Mouse (Mus musculus) gastrocnemius, postnatal 10 days (tissue): Measurements from ENCODE around the gene Fkrp. TPM values are rescaled to one million over a fixed set of nuclear protein-coding genes. Genes with fewer than 3 reads are reported as not detected.

Experiments
- DNase-seq: peaks from one replicate; pipeline ENCODE4 v3.0.0; 2021; ENCODE audit warnings: mixed read lengths
- long read RNA-seq, 2 experiments: library from polyadenylated mRNA; stranded (forward); transcript quantifications; one replicate each; pipeline ENCODE4 v2.0.0; 2021
- total RNA-seq, 2 experiments: library from RNA; stranded (reverse); gene quantifications; 2 replicates each; pipeline ENCODE4 v1.2.3; 2021

The Fkrp gene
- 10 to 100 TPM; 23.2 to 23.3 TPM for total RNA-seq
- long read RNA-seq, experiment 1, transcript Fkrp-201 (3 exons, 2,827 nt) = major isoform, 11 of 25 reads
- long read RNA-seq, experiment 1, partial matches to known transcripts = 6 of 25 reads
- long read RNA-seq, experiment 1, other reads (novel, unspliced or antisense) = 7 of 25 reads
- long read RNA-seq, experiment 2, transcript Fkrp-201 (3 exons, 2,827 nt) = major isoform, 6 of 17 reads
- long read RNA-seq, experiment 2, partial matches to known transcripts = 3 of 17 reads
- long read RNA-seq, experiment 2, other reads (novel, unspliced or antisense) = 8 of 17 reads

GRCm38 (mm10) chr7:16816475-16817122, at the start of gene Fkrp:
Gene Fkrp, minus strand, starts transcription at chr7:16816732.
- DNase-seq = peak; percentile 67

DNA sequence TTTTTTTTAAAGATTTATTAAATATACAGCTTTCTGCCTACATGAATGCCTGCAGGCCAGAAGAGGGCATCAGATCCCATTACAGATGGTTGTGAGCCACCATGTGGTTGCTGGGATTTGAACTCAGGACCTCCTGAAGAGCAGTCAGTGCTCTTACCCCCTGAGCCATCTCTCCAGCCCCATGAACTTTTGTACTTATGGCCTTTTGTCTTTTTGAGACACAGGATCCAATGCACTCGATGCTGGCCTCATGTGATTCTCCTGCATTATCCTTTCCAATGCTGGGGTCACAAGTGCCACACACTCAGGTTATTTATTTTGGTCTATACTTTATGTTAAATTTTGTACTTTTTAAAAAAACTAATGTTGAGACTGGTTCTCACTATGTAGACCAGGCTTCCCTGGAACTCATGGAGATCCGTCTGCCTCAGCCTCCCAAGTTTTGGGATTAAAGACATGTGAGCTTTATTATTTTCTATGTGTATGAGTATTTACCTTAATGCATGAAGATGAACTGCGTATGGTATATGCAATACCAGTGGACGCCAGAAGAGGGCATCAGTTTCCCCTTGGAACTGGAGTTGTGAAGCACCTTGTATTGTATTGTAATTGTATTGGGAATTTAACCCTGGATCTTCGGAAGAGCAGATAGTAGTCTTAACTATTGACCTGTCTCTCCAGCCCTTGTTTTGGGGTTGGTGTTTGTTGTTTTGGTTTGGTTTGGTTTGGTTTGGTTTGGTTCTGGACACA, 43.5 kb upstream of the Fkrp start:
- no peak for DNase-seq

DNA sequence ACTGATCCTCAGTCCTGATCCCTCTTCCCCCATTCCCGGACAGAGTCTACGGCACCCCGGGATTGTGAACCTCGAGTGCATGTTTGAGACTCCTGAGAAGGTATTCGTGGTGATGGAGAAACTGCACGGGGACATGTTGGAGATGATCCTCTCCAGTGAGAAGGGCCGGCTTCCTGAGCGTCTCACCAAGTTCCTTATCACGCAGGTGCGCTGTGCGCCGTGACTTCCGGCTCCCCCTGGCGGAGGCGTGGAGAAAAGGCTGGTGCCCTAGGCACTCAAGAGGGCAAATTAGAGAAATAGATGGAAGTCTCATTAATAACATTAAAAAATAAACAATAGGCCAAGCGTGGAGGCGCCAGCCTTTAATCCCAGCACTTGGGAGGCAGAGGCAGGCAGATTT, 41.8 kb upstream of the Fkrp start:
- peak; percentile 41 for DNase-seq

GRCm38 (mm10) chr7:16853302-16853831, 36.8 kb upstream of the Fkrp start:
- DNase-seq = no peak

- DNase-seq = no peak
Observed at GRCm38 (mm10) chr7:16851636-16852035, 35.1 kb upstream of the Fkrp start.

DNA sequence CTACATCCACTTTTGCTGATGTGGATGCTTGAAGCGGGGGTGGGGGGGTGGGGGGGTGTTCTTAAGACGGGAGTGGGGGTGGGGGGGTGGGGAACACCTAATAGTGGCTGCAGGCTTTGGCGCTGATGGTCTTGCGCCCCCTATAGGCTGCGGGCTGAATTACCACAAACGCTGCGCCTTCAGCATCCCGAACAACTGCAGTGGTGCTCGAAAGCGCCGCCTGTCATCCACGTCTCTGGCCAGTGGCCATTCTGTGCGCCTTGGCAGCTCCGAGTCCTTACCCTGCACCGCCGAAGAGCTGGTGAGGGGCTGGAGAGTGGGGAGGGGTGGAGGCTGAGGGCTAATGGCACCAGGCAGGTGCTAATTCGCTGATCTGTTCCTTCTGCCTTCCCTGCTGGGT, 32.0 kb upstream of the Fkrp start:
- DNase-seq = peak; percentile 72

DNA sequence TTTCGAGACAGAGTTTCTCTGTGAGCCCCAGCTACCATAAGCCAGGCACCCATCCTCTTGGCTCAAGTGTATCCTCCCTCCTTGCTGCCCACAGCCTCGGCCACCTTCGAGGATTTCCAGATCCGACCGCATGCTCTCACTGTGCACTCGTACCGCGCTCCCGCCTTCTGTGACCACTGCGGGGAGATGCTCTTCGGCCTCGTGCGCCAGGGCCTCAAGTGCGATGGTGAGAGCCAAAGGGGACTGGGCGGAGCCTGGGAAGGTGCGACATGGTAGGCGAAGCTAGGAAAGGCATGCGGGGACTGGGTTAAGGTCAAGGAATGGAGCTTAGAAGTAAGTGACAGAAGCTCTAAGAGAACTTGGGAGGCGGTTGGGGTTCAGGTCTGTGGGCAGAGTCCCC, 31.0 kb upstream of the Fkrp start:
- DNase-seq = no peak

DNA sequence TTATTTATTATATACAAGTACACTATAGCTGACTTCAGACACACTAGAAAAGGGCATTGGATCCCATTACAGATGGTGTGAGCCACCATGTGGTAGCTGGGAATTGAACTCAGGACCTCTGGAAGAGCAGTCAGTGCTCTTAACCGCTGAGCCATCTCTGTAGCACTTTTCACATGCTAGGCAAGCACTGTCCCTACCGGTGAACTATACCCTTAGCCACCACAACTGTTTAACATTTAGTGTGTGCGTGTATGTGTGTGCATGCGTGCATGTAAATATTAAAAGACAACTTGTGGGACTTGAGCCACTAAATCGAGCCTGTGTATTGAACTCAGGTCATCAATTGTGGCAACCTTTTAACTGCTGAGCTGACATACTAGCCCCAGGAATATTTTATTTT, 30.2 kb upstream of the Fkrp start:
- DNase-seq = no peak

DNA sequence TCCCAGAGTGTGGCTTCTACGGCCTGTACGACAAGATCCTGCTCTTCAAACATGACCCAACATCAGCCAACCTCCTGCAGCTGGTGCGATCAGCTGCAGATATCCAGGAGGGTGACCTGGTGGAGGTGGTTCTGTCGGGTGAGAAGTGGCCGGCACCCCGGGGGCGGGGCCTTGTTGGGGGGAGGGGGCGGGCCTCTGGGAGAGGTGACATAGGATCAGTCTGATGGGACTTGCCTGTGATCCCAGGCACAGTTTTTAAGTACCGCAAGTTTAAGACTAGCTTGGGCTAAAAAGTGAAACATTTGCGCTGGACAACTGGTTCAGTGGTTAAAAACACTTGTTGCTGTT, 29.3 kb upstream of the Fkrp start:
- DNase-seq = no peak

GRCm38 (mm10) chr7:16845072-16845819, 28.7 kb upstream of the Fkrp start:
- DNase-seq = no peak

DNA sequence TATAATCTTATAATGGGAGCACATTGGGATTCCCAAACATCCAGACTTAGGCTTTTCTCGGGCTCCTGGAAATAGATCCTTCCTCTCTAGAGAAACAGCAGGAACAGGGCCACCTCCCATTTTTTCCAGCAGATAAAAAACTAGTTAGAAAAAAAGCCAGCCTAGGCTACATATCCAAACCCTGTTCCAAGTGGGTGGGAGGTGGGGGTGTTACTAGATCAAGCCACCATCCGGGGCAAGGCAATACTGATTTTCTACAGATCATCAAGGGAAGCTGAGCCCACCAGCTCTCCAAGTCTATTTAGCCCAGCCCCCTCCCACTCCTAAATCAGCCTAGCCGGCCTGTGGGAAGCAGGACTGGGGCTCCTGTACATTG, 28.2 kb upstream of the Fkrp start:
- DNase-seq = no peak

- DNase-seq = no peak
Observed at GRCm38 (mm10) chr7:16843441-16844171, 27.1 kb upstream of the Fkrp start.

GRCm38 (mm10) chr7:16842645-16843063, 26.1 kb upstream of the Fkrp start, which contains the start of gene Prkd2:
Gene Prkd2, plus strand, starts transcription at chr7:16842902.
- peak; percentile 86 for DNase-seq

- DNase-seq = no peak
Observed at GRCm38 (mm10) chr7:16841561-16842560, 25.3 kb upstream of the Fkrp start.

DNA sequence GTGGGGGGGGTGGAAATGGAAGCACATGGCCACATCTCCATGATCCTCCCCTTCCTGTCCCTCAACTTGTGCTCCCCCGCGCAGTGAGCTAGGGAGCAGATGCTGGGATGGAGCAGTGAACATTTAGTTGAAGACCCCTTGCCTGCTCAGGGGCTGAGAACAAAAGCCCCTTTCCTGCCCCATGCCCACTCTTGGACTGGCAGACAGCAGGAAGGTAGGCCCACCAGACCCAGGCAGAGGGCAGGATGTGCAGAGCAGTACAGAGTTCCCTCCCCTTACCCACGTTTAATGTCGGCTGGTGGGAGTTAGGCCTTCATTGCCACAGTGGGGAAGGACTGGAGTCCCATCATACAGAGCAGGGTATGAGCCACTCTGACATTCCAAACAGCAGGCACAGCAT, 24.5 kb upstream of the Fkrp start:
- no peak for DNase-seq

GRCm38 (mm10) chr7:16840109-16840491, 23.6 kb upstream of the Fkrp start:
- DNase-seq = no peak

GRCm38 (mm10) chr7:16839427-16840108, 23.0 kb upstream of the Fkrp start:
- DNase-seq = no peak

GRCm38 (mm10) chr7:16838804-16839426, 22.4 kb upstream of the Fkrp start:
- DNase-seq = no peak
